Mouse (Mus musculus) ES-E14 (cell line): ENCODE measurements around the gene Anln.
"Not testable (repeated sequence)": the region's sequence is repeated elsewhere in the genome, so short reads cannot be mapped to it uniquely, and the experiment has no call there.

ENCODE experiments used
- CHD2 ChIP-seq: IDR thresholded peaks from 2 replicates; pipeline ENCODE4 v1.6.1; 2014; ENCODE audit warnings: mild to moderate bottlenecking, low read depth, low read length, inconsistent platforms
- HCFC1 ChIP-seq: IDR thresholded peaks from 2 replicates; pipeline ENCODE4 v1.6.1; 2012; ENCODE audit warnings: low read length, inconsistent platforms, borderline replicate concordance; ENCODE audit not compliant: insufficient read depth
- MAFK ChIP-seq: IDR thresholded peaks from 2 replicates; pipeline ENCODE4 v1.6.1; 2014; ENCODE audit warnings: mild to moderate bottlenecking, low read depth, low read length, inconsistent platforms; ENCODE audit not compliant: insufficient read depth

DNA sequence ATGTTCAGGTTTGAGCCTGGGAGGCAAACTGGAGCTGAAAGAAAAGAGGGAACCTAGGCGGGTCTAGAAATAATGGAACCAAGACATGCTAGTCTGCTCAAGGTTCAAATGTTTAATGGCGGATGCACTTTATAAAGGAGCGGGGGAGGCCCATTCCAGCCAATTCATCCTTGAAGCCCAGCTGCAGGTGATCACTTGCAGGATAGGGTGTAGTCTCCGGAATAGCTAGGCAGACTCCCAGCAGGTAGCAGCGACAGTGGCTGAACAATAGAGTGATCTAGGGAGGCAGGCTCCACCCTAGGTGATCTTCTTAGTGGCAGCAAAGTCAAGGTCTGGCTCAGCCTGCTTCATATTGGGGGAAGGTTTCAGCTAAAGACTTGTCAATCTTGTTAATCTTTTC lies 72.9 kb downstream of the Anln start:
- not testable (repeated sequence) for TF ChIP-seq HCFC1, MAFK, CHD2
